Mouse (Mus musculus): ENCODE measurements around the gene Tmprss7.

The Tmprss7 gene

GRCm38 (mm10) chr16:45653009-45653933 lies 40.2 kb downstream of the Tmprss7 start:
- Histone ChIP-seq H3K27me3 (ENCODE audit: insufficient read depth, low read length) (peaks cover 31% of the 10 kb centered on the region), H3K4me3 (replicated peaks; ENCODE audit: low read length) (peak overlapping the region; percentile 77), H3K4me1 (replicated peaks; ENCODE audit: low read depth, low read length) (peaks cover 19% of the 10 kb centered on the region), H3K9me3 (ENCODE audit: low read length) (no peaks in the 10 kb centered on the region), H3K36me3 (ENCODE audit: insufficient read depth, low read length) (no peaks in the 10 kb centered on the region)
- TF ChIP-seq NANOG (IDR thresholded peaks at IDR 0.05; ENCODE audit: borderline replicate concordance, low read length): no peak
- no peak for TF ChIP-seq POU5F1 (IDR thresholded peaks at IDR 0.05; ENCODE audit: borderline replicate concordance, low read length)
- no peak for TF ChIP-seq CTCF (conservative IDR thresholded peaks at IDR 0.05; ENCODE audit: low read length)

GRCm38 (mm10) chr16:45651497-45651896 lies 42.0 kb downstream of the Tmprss7 start:
- Histone ChIP-seq H3K4me1 (replicated peaks; ENCODE audit: low read depth, low read length) (peaks cover 19% of the 10 kb centered on the region), H3K4me3 (replicated peaks; ENCODE audit: low read length) (no peak overlapping the region), H3K9me3 (ENCODE audit: low read length) (no peaks in the 10 kb centered on the region), H3K27me3 (ENCODE audit: insufficient read depth, low read length) (peaks cover 31% of the 10 kb centered on the region), H3K36me3 (ENCODE audit: insufficient read depth, low read length) (no peaks in the 10 kb centered on the region)
- no peak for TF ChIP-seq CTCF (conservative IDR thresholded peaks at IDR 0.05; ENCODE audit: low read length)
- no peak for TF ChIP-seq POU5F1 (IDR thresholded peaks at IDR 0.05; ENCODE audit: borderline replicate concordance, low read length)
- TF ChIP-seq NANOG (IDR thresholded peaks at IDR 0.05; ENCODE audit: borderline replicate concordance, low read length): no peak

DNA sequence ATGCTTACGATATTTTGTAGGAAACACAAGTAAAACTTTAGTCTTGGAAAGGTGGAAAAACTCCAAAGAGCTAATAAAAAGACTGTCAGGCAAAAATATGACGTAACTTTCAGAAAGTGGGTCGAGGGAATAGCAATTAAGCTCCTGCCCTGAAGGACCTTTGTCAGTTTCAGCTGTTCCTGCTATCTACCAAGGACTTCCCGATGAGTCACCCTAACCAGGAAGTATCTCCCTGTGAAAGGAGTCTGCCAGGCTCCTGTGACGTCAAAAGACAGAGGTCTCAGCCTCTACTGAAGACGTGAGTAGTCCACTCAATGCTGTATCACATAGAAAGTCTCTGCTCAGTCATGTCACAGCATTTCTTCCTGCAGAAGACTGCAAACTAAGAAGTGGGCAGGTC lies 49.1 kb downstream of the Tmprss7 start:
- TF ChIP-seq CTCF (conservative IDR thresholded peaks at IDR 0.05; ENCODE audit: low read length): no peak
- peaks cover 14% of the 10 kb centered on the region for H3K4me1 ChIP-seq (replicated peaks; ENCODE audit: low read depth, low read length)

DNA sequence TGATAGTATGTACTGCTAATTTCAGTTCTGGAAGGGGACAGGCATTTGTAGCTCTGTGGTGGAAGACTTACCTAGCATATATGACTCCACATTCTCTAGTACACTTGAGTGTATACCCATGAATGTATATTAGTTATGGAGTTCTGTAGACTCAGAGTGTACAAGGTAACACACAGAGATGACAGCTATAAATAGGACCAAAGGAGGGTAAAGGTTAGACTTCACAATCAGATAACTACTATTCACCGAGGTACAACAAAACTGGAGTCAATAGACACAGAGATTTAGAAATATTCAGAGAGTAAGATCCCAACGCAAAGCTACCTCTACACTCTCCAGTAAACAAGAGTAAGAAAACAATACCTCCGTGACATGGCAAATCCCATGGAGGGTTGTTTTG lies 49.5 kb downstream of the Tmprss7 start:
- Histone ChIP-seq H3K4me3 (replicated peaks; ENCODE audit: low read length) (no peak overlapping the region), H3K36me3 (ENCODE audit: insufficient read depth, low read length) (no peaks in the 10 kb centered on the region), H3K27me3 (ENCODE audit: insufficient read depth, low read length) (peaks cover 4% of the 10 kb centered on the region; the same call in 1 of the 2 replicates), H3K9me3 (ENCODE audit: low read length) (no peaks in the 10 kb centered on the region), H3K4me1 (replicated peaks; ENCODE audit: low read depth, low read length) (peaks cover 14% of the 10 kb centered on the region)
- TF ChIP-seq NANOG (IDR thresholded peaks at IDR 0.05; ENCODE audit: borderline replicate concordance, low read length) (no peak), CTCF (conservative IDR thresholded peaks at IDR 0.05; ENCODE audit: low read length) (no peak), POU5F1 (IDR thresholded peaks at IDR 0.05; ENCODE audit: borderline replicate concordance, low read length) (no peak)

More for the DNA sequence above, 49.1 kb downstream of the Tmprss7 start:
- Histone ChIP-seq H3K4me3 (replicated peaks; ENCODE audit: low read length) (no peak overlapping the region), H3K9me3 (ENCODE audit: low read length) (no peaks in the 10 kb centered on the region), H3K36me3 (ENCODE audit: insufficient read depth, low read length) (no peaks in the 10 kb centered on the region), H3K27me3 (ENCODE audit: insufficient read depth, low read length) (0 out of 2 replicates have a peak, but pooled peaks cover 2% of the 10 kb centered on the region)

- peaks cover 4% of the 10 kb centered on the region; the same call in 1 of the 2 replicates for H3K27me3 ChIP-seq (ENCODE audit: insufficient read depth, low read length)
- no peak overlapping the region for H3K4me3 ChIP-seq (replicated peaks; ENCODE audit: low read length)
- no peaks in the 10 kb centered on the region for H3K9me3 ChIP-seq (ENCODE audit: low read length)
- H3K4me1 ChIP-seq (replicated peaks; ENCODE audit: low read depth, low read length): peaks cover 12% of the 10 kb centered on the region
- no peaks in the 10 kb centered on the region for H3K36me3 ChIP-seq (ENCODE audit: insufficient read depth, low read length)
- TF ChIP-seq CTCF (conservative IDR thresholded peaks at IDR 0.05; ENCODE audit: low read length) (no peak), POU5F1 (IDR thresholded peaks at IDR 0.05; ENCODE audit: borderline replicate concordance, low read length) (no peak), NANOG (IDR thresholded peaks at IDR 0.05; ENCODE audit: borderline replicate concordance, low read length) (no peak)
Observed at GRCm38 (mm10) chr16:45641301-45641700, 52.2 kb downstream of the Tmprss7 start.

DNA sequence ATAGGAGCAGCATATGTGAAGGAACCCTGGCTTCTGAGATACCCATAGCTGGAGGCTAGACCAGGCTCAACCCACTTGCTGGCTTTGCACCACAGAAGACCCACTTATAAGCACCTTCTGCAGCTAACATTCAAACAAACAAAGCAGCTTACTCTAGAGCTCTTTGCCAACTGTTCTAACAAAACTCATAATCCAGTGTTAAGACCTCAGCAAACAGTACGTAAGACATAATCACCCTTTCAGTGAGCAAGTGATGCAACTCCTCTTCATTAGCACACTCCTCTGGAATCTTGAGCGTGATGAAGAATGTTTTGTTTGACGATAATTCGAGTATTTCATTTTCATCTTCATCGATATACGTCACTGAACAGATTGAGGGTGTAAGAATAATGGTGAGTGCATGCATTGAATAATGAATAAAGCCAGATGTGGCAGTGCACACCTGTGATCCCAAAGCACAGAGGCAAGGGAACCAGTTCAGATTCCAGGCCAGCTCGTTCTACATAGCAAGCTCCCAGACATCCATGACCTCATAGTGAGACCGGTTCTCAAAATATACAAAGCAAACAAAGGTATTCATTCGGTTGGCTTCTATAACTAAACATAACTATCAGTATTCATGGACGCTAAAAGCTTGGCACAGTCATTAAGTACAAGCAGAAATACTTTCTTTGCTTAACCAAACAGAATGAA lies 53.2 kb downstream of the Tmprss7 start:
- TF ChIP-seq POU5F1 (IDR thresholded peaks at IDR 0.05; ENCODE audit: borderline replicate concordance, low read length): no peak
- no peak for TF ChIP-seq NANOG (IDR thresholded peaks at IDR 0.05; ENCODE audit: borderline replicate concordance, low read length)
- TF ChIP-seq CTCF (conservative IDR thresholded peaks at IDR 0.05; ENCODE audit: low read length): no peak
- Histone ChIP-seq H3K36me3 (ENCODE audit: insufficient read depth, low read length) (no peaks in the 10 kb centered on the region), H3K4me1 (replicated peaks; ENCODE audit: low read depth, low read length) (peaks cover 4% of the 10 kb centered on the region; the same call in 1 of the 2 replicates), H3K27me3 (ENCODE audit: insufficient read depth, low read length) (peaks cover 3% of the 10 kb centered on the region; the same call in 1 of the 2 replicates), H3K4me3 (replicated peaks; ENCODE audit: low read length) (no peak overlapping the region), H3K9me3 (ENCODE audit: low read length) (no peaks in the 10 kb centered on the region)

- H3K4me3 ChIP-seq (replicated peaks; ENCODE audit: low read length): no peak overlapping the region
- TF ChIP-seq CTCF (conservative IDR thresholded peaks at IDR 0.05; ENCODE audit: low read length) (no peak), POU5F1 (IDR thresholded peaks at IDR 0.05; ENCODE audit: borderline replicate concordance, low read length) (no peak), NANOG (IDR thresholded peaks at IDR 0.05; ENCODE audit: borderline replicate concordance, low read length) (no peak)
- no peaks in the 10 kb centered on the region for H3K9me3 ChIP-seq (ENCODE audit: low read length)
- H3K36me3 ChIP-seq (ENCODE audit: insufficient read depth, low read length): no peaks in the 10 kb centered on the region
- H3K4me1 ChIP-seq (replicated peaks; ENCODE audit: low read depth, low read length): no peaks in the 10 kb centered on the region
- H3K27me3 ChIP-seq (ENCODE audit: insufficient read depth, low read length): peaks cover 3% of the 10 kb centered on the region; the same call in 1 of the 2 replicates
Observed at GRCm38 (mm10) chr16:45635826-45636225, 57.6 kb downstream of the Tmprss7 start.

- Histone ChIP-seq H3K36me3 (ENCODE audit: insufficient read depth, low read length) (no peaks in the 10 kb centered on the region), H3K4me3 (replicated peaks; ENCODE audit: low read length) (no peak overlapping the region), H3K9me3 (ENCODE audit: low read length) (no peaks in the 10 kb centered on the region), H3K4me1 (replicated peaks; ENCODE audit: low read depth, low read length) (no peaks in the 10 kb centered on the region), H3K27me3 (ENCODE audit: insufficient read depth, low read length) (no peaks in the 10 kb centered on the region)
- no peak for TF ChIP-seq POU5F1 (IDR thresholded peaks at IDR 0.05; ENCODE audit: borderline replicate concordance, low read length)
Observed at GRCm38 (mm10) chr16:45632420-45632819, 61.0 kb downstream of the Tmprss7 start.
